Mouse (Mus musculus): Measurements from ENCODE around the gene Coro1b.

The Coro1b gene

GRCm38 (mm10) chr19:4192251-4192985, 44.0 kb downstream of the Coro1b start:
- no peak for DNase-seq

GRCm38 (mm10) chr19:4193129-4193528, 44.7 kb downstream of the Coro1b start:
- no peak for DNase-seq

GRCm38 (mm10) chr19:4194021-4194724, 45.8 kb downstream of the Coro1b start:
- no peak for DNase-seq

- DNase-seq, result peak; percentile 81
These were observed 46.6 kb downstream of the Coro1b start for GRCm38 (mm10) chr19:4194776-4195650.

GRCm38 (mm10) chr19:4196048-4196447, 47.6 kb downstream of the Coro1b start:
- DNase-seq, result no peak

- DNase-seq, result no peak
These were observed 48.1 kb downstream of the Coro1b start for GRCm38 (mm10) chr19:4196548-4196947.

- DNase-seq, result no peak
These were observed 48.8 kb downstream of the Coro1b start for GRCm38 (mm10) chr19:4197180-4197579.

- peak; percentile 94 for DNase-seq
These were observed 53.0 kb downstream of the Coro1b start, which contains the start of gene Rad9a for GRCm38 (mm10) chr19:4201291-4201909. Gene Rad9a, minus strand, starts transcription at chr19:4201662.

GRCm38 (mm10) chr19:4202149-4202548, 53.7 kb downstream of the Coro1b start:
- no peak for DNase-seq

GRCm38 (mm10) chr19:4203148-4203547, 54.7 kb downstream of the Coro1b start:
- DNase-seq, result no peak

Measured in cerebellum, adult 11 months (tissue).